Mouse (Mus musculus) heart, postnatal 0 days (tissue): Measurements from ENCODE around the gene Rhbdd2. TPM values are rescaled to one million over a fixed set of nuclear protein-coding genes. Genes with fewer than 3 reads are reported as not detected.
A peak's percentile ranks its signal among the peaks of the same experiment; 100 is the strongest.
"Not testable (repeated sequence)": the region's sequence is repeated elsewhere in the genome, so short reads cannot be mapped to it uniquely, and the experiment has no call there.

Experiments used
- ATAC-seq: fragments of 200-750 bp; cut with Nextera tagmentation; 2 replicates; pipeline ENCODE4 v1.8.0; 2017; ENCODE audit warnings: low read depth, moderate number of reproducible peaks, moderate library complexity; ENCODE audit not compliant: insufficient read depth
- DNase-seq: peaks from one replicate; pipeline ENCODE4 v3.0.0-alpha.2; 2016; ENCODE audit warnings: low spot score
- H3K27ac ChIP-seq: fragments of 300-500 bp; sonication (generic); 2 replicates; pipeline ENCODE4 v1.5.1; 2014; ENCODE audit warnings: low read depth, mild to moderate bottlenecking
- H3K27me3 ChIP-seq: fragments of 300-500 bp; sonication (generic); 2 replicates; pipeline ENCODE4 v1.6.1; 2014; ENCODE audit warnings: low read length, mixed read lengths; ENCODE audit not compliant: control insufficient read depth, insufficient read depth
- H3K36me3 ChIP-seq: fragments of 300-500 bp; sonication (generic); replicated peaks from 2 replicates; pipeline ENCODE4 v1.6.1; 2014; ENCODE audit warnings: low read length, mixed read lengths; ENCODE audit not compliant: control insufficient read depth, insufficient read depth
- H3K4me1 ChIP-seq: fragments of 300-500 bp; sonication (generic); 2 replicates; pipeline ENCODE4 v1.6.1; 2014; ENCODE audit warnings: antibody characterized with exemption; ENCODE audit not compliant: control insufficient read depth, insufficient read depth
- H3K4me2 ChIP-seq: fragments of 300-500 bp; sonication (generic); 2 replicates; pipeline ENCODE4 v1.6.1; 2014; ENCODE audit warnings: low read depth, mild to moderate bottlenecking, low read length, moderate library complexity
- H3K4me3 ChIP-seq: fragments of 300-500 bp; sonication (generic); 2 replicates; pipeline ENCODE4 v1.5.1; 2014; ENCODE audit warnings: low read depth, low read length
- H3K9ac ChIP-seq: fragments of 300-500 bp; sonication (generic); replicated peaks from 2 replicates; pipeline ENCODE4 v1.6.1; 2014; ENCODE audit warnings: low read depth, low read length, mixed read lengths
- H3K9me3 ChIP-seq: fragments of 300-500 bp; sonication (generic); replicated peaks from 2 replicates; pipeline ENCODE4 v1.6.1; 2016; ENCODE audit warnings: low read length; ENCODE audit not compliant: control insufficient read depth
- CTCF ChIP-seq: IDR thresholded peaks from 2 replicates; pipeline ENCODE4 v1.5.1; 2016; ENCODE audit warnings: antibody characterized with exemption, control low read depth, low read depth
- EP300 ChIP-seq: IDR thresholded peaks from 2 replicates; pipeline ENCODE4 v1.6.1; 2016; ENCODE audit warnings: antibody characterized with exemption, low read depth
- WGBS: fragments of 180-500 bp; shearing (Covaris S2); extraction: QIAGEN DNeasy Blood & Tissue Kit; methylation state at CpG from one replicate; pipeline ENCODE4 v1.1.7; 2014; 5-methylcytosine and 5-hydroxymethylcytosine counted together
- polyA plus RNA-seq: library from polyadenylated mRNA; unstranded; fragments of >200 nt; fragmentation: Nextera tagmentation; extraction: Ambion mirVana; gene quantifications from 2 replicates; pipeline ENCODE4 v1.2.1, GENCODE M21; 2015
- total RNA-seq: library from RNA; depleted of rRNA; stranded (reverse); fragments of >200 nt; gene quantifications from 2 replicates; pipeline ENCODE4 v1.2.3, GENCODE M21; 2014; ENCODE audit warnings: low replicate concordance; rRNA removed

The Rhbdd2 gene
- total RNA-seq (6.7 and 11.6 TPM in 2 replicates), polyA plus RNA-seq (37.8 and 40.0 TPM in 2 replicates)

DNA sequence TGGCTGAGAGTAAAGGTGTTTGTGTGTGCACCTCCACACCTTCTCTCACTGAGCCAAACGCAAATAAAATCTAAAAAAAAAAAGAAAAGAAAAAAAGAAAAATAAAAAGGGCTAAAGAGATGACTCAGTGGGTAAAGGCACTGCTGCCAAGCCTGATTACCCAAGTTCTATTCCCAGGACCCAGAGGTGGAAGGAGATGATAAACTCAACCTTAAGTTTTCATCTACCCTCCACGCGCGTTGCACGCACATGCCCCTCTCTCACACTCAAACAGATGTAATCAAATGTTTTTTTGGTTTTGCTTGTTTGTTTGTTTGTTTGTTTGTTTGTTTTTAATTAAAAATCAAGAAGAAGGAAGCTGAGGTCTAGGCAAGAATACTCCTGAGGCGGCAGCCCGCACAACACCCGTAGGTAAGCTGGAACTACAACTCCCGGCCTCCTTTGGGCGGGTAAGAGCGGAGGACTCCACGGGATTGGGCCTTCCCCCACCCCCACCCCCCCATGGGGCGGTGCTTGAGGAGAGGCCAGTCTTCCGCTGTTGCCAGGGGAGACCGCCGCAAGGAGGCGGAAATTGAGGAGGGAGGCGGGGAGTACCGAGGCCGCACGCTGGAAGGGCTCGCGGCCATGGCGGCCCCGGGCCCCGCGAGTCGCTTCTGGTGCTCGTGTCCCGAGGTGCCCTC is at the start of gene Rhbdd2:
TSS of gene Rhbdd2 (plus strand) at position 502 of the 680 bp plus-strand sequence.
- Histone ChIP-seq H3K4me2 (peak within 1 kb of the TSS; percentile 92), H3K9ac (peak within 1 kb of the TSS; percentile 74), H3K4me3 (peak within 1 kb of the TSS; percentile 94), H3K36me3 (peaks cover 17% of the 10 kb centered on the region), H3K4me1 (peaks cover 13% of the 10 kb centered on the region), H3K9me3 (no peaks in the 10 kb centered on the region), H3K27me3 (no peaks in the 10 kb centered on the region), H3K27ac (peak within 1 kb of the TSS; percentile 78)
- peak; percentile 100 for ATAC-seq
- DNase-seq, result peak; percentile 98
- 11% methylated on average over 30 of the region's 30 CpGs for WGBS
- TF ChIP-seq EP300, result no peak
- peak; percentile 58 for TF ChIP-seq CTCF

DNA sequence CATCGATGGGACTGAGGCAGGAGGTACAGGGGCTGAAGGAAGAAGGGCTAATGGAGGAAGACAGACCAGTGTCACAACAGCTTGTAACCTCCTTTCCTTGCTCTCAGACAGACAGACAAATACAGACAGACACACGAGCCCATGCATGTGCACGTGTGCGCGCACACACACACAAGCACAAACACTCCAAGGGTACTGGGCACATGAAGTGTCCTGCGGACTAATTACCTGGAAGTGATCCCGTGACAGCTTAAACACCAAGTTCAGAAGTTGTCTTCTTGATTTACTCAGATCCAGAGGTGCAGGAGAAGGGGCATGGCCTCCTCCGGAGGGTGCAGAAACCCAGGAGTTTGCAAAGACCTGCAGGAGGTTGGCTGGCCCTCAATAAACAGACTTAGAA is 46.7 kb upstream of the Rhbdd2 start:
- DNase-seq (no peak), ATAC-seq (no peak)
- H3K9ac ChIP-seq, result no peak overlapping the region
- no peak overlapping the region for H3K4me3 ChIP-seq
- no peaks in the 10 kb centered on the region for H3K36me3 ChIP-seq
- no peaks in the 10 kb centered on the region for H3K9me3 ChIP-seq
- TF ChIP-seq EP300, result no peak
- no peak for TF ChIP-seq CTCF
- WGBS, result 84% methylated on average over 8 of the region's 8 CpGs
- no peaks in the 10 kb centered on the region for H3K27me3 ChIP-seq
- H3K4me1 ChIP-seq, result no peaks in the 10 kb centered on the region
- H3K27ac ChIP-seq, result no peak overlapping the region
- no peak overlapping the region for H3K4me2 ChIP-seq

DNA sequence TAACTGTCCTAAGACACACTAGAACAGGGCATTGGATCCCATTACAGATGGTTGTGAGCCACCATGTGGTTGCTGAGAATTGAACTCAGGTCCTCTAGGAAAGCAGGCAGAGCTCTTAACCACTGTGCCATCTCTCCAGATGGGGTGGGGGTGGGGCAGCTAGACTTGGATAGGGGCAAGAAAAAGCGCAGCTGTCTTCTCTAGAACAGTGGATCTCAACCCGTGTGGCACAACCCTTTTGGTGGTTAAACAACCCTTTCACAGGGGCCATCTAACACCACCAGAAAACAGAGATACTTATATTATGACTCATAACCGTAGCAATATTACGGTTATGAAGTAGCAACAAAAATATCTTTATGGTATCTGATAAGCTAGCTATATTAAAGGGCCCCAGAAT is 44.7 kb upstream of the Rhbdd2 start:
- TF ChIP-seq CTCF (no peak), EP300 (no peak)
- H3K4me1 ChIP-seq, result no peaks in the 10 kb centered on the region
- H3K4me2 ChIP-seq, result no peak overlapping the region
- no peak overlapping the region for H3K4me3 ChIP-seq
- no peaks in the 10 kb centered on the region for H3K27me3 ChIP-seq
- DNase-seq (no peak), ATAC-seq (no peak)
- 85% methylated on average over 4 of the region's 4 CpGs for WGBS
- H3K27ac ChIP-seq, result no peak overlapping the region
- 0 out of 2 replicates have a peak, but pooled peaks cover 3% of the 10 kb centered on the region for H3K9me3 ChIP-seq
- H3K9ac ChIP-seq, result no peak overlapping the region
- H3K36me3 ChIP-seq, result no peaks in the 10 kb centered on the region

DNA sequence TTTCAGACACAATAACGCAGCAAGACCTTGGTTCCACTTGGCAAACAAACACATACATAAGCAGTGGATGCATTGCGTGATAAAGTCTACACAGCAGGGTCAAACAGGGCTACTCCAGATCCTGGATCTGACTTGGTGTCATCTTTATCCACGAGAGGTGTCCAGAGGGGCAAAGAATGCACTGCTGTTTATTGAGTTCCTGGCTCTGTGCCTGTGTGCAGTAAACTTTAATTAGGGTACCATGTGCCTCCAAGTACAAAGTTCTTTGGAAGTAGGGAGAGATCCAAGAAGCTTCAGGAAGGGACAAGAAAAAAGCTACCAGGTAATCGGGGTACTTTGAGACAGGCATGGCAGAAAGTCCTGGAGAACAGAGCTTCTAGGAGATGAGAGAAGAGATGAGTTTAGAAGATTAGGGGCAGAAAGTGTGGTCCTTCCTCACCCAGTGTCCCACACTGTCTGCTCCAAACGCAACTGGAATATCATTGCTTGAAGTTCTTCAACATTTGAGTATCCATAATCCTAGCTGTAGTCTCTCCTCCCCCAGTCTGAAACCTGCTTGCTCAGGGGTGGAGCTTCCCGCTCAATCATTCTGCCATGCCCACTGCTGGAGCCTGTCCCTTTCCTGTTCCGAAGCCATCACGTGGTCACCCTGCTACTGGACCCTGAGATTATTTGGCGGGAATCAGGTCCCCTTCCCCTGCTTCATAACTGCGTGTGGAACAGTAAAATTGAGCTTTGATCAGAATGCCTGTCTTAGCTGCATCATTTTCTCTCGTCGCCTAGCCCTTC is 42.2 kb upstream of the Rhbdd2 start:
- Histone ChIP-seq H3K27me3 (no peaks in the 10 kb centered on the region), H3K9me3 (0 out of 2 replicates have a peak, but pooled peaks cover 3% of the 10 kb centered on the region), H3K4me1 (no peaks in the 10 kb centered on the region), H3K36me3 (no peaks in the 10 kb centered on the region), H3K4me2 (no peak overlapping the region), H3K27ac (no peak overlapping the region), H3K4me3 (no peak overlapping the region), H3K9ac (no peak overlapping the region)
- DNase-seq (no peak), ATAC-seq (no peak)
- WGBS, result 78% methylated on average over 11 of the region's 12 CpGs
- no peak for TF ChIP-seq CTCF
- no peak for TF ChIP-seq EP300

GRCm38 (mm10) chr5:135604643-135605042 is 27.8 kb upstream of the Rhbdd2 start:
- not testable (repeated sequence) for H3K27me3 ChIP-seq, H3K27ac ChIP-seq, H3K9me3 ChIP-seq, DNase-seq, ATAC-seq, H3K4me3 ChIP-seq, H3K4me2 ChIP-seq, H3K36me3 ChIP-seq, H3K9ac ChIP-seq, H3K4me1 ChIP-seq
- WGBS, result no CpG with 5 or more reads among the region's 1 CpGs

DNA sequence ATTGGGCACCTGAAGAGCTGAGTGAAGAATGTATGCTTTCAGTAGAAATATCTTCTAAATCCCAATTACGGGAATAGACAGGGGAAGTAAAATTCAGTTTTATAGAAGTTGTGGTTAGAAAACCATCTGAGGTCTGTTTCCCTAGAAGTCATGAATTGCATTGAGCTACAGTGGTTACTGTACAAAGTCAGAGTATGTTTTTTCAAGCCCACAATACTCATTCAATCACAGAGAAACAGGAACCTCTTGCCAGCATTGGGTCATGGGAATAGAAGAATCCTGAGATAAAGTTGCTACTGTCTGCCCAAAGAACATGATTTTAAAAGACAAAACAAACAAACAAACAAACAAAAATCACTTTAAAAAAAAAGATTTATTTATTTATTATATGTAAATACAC is 25.7 kb upstream of the Rhbdd2 start:
- not testable (repeated sequence) for H3K27me3 ChIP-seq, H3K4me2 ChIP-seq, H3K4me3 ChIP-seq, ATAC-seq, DNase-seq, H3K9ac ChIP-seq, H3K27ac ChIP-seq, H3K4me1 ChIP-seq, H3K36me3 ChIP-seq, H3K9me3 ChIP-seq
- no CpG with 5 or more reads among the region's 1 CpGs for WGBS
